Mouse (Mus musculus): Measurements from ENCODE around the gene Cd28.
"Not testable (repeated sequence)": the region's sequence is repeated elsewhere in the genome, so short reads cannot be mapped to it uniquely, and the experiment has no call there.

Cd28 gene

DNA sequence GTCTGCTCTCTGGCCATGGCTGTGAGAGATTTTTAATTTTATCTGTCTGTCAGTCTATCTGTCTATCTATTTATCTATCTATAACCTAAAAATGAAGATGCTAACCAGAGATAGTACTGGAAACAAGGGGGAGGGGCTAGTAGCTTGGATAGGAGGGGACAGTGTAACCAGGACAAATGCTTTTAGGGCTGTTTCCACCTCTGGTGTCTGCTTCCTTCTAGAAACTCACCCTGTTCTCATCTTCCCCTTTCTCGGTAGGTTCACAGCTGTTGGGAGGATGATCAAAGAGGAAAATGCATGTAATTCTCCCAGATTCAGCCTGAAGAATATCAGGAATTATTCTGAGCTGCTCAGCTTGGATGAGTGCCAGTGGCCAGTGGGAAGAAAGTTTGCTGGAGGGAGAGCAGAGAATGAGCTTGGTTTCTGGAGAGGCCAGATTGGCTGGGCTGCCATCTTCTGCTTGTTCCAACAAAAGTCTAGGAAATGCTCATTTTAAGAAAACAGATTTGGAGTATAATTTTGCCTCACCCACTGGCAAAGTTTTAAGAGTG is 83.3 kb downstream of the Cd28 start:
- peak in 1 of 2 experiments; percentile 62 for DNase-seq (ENCODE audit: low spot score in 2 of 2)

DNA sequence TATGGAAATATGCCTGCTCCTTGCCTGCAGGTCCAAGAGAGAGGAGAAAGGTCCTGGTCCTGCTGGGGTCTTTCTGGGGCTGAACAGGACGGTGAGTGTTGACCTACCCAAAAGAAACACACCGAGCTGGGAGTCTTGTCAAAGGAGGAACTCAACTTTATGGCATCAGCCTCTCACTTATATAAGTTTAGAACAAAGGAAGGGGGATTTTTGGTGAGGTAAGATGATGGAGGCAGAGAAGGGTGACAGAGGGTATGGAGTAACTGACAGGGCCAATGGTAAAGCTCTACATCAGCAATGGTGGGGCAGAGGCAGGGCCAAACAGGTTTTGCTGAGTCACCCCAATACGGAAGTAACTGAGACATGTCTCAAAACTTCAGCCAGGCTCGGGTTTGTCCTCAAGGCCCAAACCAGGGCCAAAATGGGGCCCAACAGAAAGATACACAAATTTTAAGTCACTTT is 84.6 kb downstream of the Cd28 start:
- DNase-seq (ENCODE audit: low spot score in 2 of 2): no peak

DNA sequence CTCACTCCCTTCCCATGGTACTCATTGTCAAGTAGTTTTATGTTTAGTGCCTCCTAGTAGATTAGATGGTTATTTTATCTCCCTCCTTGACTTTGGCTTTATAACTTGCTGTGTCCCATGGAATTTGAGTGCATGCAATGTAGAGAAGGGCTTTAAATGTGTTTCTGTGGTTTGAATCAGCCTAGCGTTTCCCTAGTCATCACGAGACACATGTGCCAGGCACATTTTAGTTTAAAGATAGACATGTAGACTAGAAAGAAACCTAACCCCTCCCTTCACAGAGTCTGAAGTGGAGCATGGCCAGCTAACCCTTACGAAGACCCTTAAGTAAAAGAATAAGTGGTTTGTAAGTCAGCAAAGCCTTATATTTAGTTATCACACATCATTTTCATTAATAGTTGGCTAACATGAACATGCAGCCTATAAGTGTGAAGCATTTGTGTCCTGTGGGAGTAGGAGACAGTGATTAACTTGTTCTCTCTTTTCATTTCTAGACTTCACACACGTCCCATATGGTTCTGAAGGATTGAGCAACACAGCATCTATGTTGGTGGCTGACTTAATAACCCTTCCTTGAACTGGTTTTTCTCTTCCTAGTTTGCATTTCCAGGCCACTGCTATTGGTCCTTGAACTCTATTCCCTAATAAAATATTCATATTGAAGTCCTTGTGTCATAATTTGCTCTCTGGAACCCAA is 86.7 kb downstream of the Cd28 start:
- DNase-seq (ENCODE audit: low spot score in 2 of 2): no peak

DNA sequence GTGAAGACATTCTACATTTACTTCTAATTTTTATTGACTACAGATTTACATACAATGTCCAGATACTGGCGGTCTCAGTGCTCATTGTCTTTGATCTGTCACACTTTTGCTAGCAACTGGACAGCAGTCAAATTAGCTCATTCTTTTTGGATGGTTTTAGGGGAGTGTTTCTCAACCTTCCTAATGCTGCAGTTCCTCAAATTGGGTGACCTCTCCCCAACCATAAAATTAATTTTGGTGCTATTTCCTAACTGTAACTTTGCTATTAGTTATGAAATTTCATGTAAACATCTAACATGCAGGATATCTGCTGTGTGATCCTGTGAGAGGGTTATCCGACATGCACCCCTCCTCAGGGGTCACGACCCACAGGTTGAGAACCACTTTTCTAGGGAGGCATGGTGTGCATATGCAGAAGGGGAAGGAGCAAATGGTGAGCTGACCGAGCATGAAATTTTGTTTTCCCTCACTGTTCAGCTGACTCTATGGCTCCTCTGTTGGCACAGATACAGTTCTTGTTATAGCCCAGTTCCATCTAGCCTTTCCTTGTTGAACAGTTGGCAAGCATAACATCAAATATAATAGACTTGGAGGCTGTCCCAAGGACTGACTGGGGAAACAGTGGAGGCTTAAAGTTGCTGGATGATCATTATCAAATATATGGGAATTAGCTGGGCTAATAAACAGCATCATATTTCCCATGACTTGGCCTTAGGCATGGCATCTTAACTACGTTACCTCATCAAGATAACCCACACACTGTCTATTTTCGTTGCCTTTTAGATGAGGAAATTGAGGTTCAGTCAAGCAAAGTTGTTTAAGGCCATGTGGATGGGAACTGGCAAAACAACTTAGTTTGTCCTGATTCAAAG is 87.5 kb downstream of the Cd28 start:
- DNase-seq (ENCODE audit: low spot score in 2 of 2): no peak

DNA sequence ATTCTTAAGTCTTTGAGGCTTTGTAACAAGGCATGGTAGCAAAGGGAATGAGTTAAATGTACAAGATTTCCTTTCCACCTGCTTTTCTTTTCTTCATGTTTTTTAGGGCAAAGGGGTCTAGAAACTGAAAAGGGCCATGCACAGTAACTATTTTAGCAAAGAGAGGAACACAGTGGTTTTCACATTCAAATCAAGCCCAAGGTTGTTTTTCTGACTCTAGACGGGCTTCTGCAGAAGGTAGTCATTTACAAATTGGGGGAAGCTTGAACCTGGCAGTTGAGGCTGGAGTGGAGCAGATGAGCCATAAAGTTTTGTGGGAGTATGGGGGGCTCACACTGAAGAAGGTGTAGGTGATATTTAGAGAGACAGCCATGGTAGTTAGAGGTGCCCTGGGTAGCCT is 88.6 kb downstream of the Cd28 start:
- DNase-seq (ENCODE audit: low spot score in 2 of 2): no peak

DNA sequence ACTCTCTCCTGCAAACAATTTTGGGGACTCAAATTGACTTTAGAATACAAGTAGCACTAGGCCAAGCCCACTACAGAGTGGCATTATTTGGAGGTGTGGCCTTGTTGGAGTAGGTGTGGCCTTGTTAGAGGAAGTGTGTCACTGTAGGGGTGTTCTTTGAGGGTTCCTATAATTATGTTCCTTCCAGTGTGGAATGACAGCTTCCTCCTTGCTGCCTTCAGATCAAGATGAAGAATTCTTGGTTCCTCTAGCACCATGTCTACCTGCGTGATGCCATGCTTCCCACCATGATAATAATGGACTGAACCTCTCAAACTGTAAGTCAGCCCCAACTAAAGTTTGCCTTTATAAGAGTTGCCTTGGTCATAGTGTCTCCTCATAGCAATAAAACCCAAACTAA is 91.1 kb downstream of the Cd28 start:
- DNase-seq (ENCODE audit: low spot score in 2 of 2): no peak

DNA sequence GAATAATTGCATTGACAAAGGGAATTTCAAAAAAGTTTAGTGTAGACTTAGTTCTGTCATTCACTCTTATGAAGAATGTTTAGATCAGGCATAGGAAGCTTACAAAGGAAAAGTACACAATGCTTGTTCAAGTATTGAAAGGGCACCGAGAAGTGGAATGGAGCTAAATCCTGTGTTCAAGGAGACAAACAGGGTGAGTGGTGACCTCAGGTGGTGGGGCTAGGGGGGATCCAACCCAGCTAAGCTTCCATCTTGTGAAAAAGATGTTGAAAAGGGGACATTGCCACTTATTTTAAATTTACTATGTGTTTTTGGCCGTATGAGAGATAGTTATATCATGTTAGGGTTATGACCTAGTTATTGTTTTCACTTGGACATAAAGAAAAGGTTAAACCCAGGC is 91.9 kb downstream of the Cd28 start:
- no peak for DNase-seq (ENCODE audit: low spot score in 2 of 2)

DNA sequence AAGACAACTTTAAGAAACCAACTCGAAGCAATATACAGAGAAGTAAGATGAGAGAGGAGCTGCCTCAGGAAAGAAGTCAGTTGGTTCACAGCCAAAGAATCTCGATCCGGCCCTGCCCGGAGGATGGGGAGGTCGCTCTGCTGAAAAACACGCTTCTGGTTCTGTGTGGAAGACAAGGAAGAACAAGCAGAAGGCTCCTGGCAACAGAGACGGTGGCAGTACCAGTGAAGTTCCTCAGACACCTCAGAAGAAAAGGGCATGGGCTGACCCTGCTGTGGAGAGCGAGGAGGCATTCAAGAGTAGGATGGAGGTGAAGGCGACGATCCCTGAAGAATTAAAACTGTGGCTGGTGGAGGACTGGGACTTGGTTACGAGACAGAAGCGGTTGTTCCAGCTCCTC is 92.6 kb downstream of the Cd28 start:
- DNase-seq (ENCODE audit: low spot score in 2 of 2): no peak

DNA sequence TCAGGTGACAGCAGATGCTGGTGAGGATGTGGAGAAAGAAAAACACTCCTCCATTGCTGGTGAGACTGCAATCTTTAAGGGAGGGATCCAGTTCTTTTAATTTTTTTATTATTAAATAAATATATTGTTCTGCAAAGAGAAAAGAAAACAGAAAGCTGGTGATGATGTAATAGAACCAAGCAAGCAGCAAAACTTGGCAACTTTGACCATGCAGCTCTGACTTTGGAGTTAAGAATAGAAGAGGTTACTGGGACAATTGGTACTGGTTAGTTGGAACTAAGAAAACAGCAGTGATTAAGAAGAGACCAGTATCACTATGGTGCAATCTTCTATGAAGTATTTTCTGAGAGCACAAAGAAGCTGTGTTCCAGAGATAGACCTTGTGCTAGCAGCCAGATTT is 94.2 kb downstream of the Cd28 start:
- no peak for DNase-seq (ENCODE audit: low spot score in 2 of 2)

DNA sequence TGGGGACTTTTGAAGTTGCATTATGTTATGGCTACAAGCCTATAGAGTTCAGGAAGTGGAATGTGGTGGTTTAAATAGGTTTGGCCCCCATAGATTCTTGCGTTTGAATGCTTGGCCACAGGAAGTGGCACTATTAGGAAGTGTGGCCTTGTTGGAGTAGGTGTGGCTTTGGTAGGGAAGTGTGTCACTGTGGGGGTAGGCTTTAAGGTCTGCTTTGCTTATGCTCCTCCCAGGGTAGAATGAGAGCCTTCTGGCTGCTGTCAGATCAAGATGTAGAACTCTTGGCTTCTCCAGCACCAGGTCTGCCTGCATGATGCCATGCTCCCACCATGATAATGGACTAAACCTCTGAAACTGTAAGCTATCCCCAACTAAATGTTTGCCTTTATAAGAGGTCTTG is 95.4 kb downstream of the Cd28 start:
- DNase-seq (ENCODE audit: low spot score in 2 of 2): no peak

DNA sequence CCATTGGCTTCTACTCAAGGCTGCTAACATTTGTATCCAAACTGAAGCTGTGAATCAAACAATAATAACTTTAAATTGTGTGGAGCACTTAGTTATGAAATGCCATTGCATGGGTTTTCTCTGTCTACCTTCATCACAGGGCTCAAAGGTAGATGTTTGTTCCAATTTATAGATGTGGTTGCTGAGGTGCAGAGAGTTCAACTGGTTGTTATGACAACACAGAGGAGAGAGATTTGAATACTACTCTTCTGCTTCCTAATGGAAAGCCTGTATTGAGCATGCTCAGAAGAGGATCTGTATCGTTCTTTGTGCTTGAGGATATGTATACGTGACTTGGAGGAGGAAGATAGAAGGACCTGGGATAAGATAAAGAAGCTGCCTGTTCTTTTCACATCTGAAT is 96.8 kb downstream of the Cd28 start:
- DNase-seq (ENCODE audit: low spot score in 2 of 2): no peak

DNA sequence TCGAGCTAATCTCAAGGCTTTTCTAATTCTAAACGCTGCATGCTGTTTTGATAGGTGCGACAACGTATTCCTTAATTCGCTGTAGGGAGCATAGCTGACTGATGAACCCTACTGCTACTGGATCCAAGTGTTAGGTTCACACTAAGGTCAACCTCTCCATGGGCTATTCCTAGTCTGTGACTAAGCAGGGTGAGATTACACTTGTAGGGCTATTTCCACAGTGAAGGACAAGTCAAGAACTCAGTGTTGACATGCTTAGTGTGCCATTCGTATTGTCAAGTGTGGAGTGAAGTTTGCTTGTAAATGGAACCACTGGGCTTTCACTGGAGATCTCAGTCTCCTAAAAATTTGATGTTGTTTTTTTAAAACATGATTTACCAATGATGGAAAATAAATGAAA is 99.3 kb downstream of the Cd28 start:
- DNase-seq (ENCODE audit: low spot score in 2 of 2): no peak

DNA sequence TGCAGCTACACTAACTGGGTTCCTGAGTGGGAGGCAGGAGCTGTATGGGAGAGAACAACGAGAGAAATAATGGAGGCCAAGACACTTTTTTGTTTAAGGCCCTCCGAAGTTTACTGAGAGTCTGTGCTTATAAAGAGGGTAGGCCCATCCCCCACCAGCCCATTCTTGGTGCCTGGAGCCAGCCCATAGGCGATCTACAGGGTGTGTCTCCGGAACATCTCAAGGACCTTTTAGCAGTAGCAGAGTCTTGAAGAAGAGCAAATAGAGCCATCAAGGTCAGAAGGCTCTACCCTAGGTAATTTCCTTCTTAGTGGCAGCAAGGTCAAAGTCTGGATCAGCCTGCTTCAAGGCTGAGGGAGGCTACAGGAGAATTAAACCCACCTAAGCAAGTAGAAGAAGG is 101.9 kb downstream of the Cd28 start:
- not testable (repeated sequence) for DNase-seq (ENCODE audit: low spot score in 2 of 2)

DNA sequence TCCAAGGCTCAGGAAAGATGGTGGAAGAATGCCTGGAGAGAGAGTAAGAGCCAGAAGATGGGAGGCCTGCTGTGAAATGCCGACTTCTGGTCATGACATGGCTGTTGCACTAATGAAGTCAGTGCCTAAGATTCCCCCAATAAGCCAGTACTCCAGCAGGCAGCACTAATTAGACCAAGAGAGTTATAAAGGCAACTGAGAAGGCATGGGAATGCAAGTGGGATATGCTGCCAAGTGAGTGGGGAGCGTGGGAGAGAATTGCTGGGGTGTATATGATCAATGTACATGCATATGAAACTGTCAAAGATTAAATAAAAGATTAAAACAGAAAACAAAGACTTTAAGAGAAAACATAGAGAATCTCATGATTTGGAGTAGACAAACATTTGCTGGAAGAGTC is 103.4 kb downstream of the Cd28 start:
- DNase-seq (ENCODE audit: low spot score in 2 of 2): no peak

DNA sequence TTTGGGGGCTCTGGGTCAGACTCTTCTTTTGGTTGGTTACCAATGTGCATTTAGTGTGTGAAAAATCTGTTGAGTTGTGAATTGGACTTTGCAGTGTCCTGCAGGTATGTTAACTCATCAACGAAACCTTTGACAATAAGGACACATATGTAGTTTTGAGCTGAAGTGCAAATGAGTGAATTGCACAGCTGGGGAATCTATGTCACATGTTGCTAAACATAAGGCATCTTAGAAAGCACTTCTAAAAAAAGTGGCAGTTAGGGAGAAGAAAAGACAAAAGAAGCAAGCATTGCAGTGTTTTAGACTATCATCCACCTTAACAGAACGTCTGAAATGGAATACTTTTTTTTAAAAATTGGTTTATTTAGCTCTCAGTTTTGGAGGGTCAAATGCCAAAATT is 104.4 kb downstream of the Cd28 start:
- DNase-seq (ENCODE audit: low spot score in 2 of 2): no peak

DNA sequence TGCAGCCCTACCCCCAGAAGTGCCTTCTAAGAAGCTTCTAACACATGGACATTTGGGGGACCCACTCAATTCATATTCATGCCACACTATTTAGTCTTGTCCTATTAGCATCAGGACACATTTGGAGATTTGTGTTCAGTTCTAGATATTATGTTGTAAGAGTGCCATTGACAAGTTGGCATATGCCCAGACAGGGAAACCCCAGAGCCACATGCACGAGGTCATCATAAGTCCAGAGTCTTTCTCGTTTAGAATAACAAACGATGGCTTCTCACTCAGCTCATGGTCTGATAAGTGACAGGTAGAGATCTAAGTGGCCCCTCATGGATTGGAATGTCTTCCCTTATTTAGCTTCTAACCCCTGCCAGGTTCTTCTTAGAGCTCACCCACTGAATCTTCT is 105.0 kb downstream of the Cd28 start:
- DNase-seq (ENCODE audit: low spot score in 2 of 2): no peak

Measured in urinary bladder, postnatal 4 days (tissue).